Mouse (Mus musculus) inflammation-experienced regulatory T-cells, adult 6 months (primary cell): ENCODE results near the gene Dnajc1. TPM values are rescaled to one million over a fixed set of nuclear protein-coding genes. Genes with fewer than 3 reads are reported as not detected.

ENCODE experiments used
- ATAC-seq: one replicate; pipeline ENCODE4 v1.8.0; 2017
- polyA plus RNA-seq, 3 experiments: library from polyadenylated mRNA; unstranded; fragments of 100-300 nt; shearing (Covaris generic); gene quantifications; one replicate each; pipeline ENCODE4 v1.2.1; 2017

Gene Dnajc1
- 10 to 100 TPM; 23.5 to 38.2 (median 26.8) TPM for polyA plus RNA-seq

DNA sequence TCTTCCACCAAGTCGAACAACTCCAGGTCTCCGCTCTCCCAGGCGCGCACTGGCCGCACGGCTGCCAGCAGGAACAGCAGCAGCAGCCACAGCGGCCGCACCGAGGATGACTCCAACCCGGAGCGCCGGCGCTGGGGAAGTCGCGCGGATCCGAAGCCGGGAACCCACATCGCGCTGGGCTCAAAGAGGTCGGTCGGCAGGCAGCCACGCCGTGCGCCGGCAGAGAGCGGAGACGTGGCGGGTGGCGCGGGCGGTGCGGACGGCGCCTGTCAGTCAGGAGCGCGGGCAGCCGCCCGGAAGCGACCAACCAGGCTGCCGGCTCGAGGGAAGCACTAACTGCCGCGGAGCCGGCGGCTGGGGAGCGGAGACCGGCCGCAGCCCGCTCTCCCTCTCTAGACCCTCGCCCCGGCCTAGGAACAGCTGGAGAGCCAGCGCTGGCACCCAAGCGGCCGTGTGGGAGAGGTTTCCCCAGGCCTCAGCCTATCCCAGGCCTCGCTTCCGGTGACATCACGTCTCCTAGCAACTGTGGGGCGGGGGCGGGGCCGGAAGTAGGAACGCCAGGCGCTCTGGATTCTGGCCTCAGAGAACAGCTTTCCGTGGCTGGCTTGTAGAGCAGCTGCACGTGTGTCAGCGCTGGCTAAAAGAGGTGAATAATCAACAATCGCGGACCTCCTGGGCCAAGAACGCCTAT is at the start of gene Dnajc1:
Dnajc1 (minus strand) TSS at position 500 of the 691 bp plus-strand sequence.
- peak; percentile 95 for ATAC-seq

DNA sequence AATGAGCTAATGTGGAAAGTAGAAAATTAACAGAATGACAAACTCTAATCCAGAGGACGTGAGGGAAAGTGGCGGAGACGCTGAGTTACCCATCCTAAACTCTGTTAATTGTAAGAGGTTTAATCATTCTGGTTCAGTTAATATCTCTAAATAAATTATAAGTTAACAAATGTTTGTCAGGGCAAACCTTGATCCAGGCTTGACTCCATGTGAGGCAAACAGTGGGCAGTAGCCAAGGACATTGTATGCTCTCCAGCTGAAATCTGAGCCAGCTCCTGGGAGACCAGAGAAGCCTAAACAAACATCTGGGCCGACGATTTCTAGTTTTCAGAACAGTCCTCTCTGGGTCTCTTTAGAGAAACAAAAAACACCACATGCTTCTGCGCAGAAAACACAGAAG is 49.2 kb upstream of the Dnajc1 start:
- no peak for ATAC-seq

DNA sequence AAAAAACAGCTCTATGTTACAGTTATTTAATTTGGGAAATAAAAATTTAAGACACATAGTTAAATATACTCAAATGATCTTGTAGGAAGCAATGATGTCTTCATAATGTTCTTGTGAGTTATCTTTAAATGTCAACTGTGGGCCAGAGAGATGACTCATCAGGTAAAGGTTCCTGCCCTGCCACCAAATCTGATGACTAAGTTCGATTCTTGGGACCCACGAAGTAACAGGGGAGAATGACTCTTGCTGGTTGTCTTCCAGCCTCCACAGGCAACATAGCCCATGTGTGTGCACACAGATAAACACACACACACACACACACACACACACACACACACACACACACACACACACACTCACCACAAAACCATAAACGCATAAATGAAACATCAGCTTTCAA is 22.6 kb upstream of the Dnajc1 start:
- peak; percentile 58 for ATAC-seq

DNA sequence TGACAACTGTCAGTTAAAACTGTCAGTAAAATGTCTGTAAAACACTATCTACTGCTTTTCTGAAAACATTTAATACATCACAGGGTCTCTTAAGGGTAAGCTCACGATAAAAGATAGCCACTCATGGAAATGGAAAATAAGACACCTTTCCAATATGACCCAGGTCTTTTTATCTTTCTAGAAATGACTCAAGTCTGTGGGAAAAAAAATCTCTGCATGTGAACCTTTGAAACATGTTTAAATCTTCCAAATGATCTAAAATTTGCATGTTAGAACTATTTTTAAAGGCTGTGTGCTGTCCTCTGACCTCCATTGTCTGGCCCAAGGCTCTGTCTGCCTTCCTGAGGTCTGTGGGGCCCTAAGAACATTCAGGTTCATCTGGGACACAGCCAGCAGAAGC is 11.0 kb upstream of the Dnajc1 start:
- ATAC-seq: no peak

DNA sequence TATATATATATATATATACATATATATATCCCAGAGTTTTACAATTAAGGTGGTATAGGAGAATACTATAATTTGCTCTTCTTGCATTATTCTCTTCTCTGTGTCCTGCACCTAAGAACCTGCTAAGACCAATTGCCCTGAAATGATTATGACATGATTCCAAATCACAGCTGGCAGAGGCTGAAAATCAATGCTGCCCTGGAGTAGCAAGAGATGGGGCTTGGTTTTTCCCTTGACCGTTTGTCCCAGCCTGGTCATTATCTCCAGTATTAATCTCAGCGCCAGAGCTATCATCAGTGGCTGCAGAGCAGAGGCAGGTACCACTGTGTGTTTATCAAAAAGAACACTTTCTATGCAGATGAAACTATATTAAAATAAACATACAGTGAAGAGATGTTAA is 9.1 kb upstream of the Dnajc1 start:
- ATAC-seq: no peak

DNA sequence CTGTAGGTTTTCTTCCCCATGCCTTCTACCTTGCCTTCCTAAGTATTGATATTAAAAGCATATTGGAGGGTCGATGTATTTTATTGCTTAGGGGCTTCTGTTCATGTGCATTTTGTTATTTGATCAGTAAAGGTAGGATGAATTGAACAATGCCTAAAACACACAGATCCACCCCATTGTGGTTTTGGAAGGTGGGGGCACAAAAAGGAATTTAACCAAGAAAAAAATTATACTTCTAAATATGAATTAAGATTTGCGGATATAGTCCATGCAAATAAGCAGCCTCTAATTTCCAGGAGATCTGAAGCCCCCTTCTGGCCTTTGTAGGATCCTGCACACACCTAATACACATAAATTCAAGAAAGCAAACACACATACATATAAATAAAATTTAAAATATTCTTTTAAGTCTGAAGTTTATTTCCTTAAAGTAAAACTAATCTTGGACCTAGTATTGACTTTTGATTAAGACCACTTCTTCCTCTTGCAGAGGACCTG is 441 bp upstream of the Dnajc1 start:
- ATAC-seq: no peak

DNA sequence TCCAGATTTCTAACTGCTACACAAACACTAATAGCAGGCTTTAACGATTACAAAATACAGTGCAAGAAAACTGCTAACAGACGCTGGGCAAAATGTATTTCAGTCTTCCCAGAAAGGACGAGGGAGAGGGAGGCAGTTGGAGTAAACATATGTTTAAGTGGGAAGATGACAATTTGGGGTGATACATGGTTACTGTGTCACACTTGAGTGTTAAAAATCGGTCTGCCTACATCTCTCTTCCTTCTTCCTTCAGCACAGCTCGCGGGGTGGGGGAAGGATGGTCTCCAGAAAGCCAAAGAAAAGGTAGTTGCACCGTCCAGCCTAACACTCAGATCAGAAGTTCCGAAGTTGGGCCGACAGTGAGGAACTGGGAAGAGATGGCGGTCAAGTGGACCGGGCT is 769 bp downstream of the Dnajc1 start:
- ATAC-seq: peak; percentile 9

DNA sequence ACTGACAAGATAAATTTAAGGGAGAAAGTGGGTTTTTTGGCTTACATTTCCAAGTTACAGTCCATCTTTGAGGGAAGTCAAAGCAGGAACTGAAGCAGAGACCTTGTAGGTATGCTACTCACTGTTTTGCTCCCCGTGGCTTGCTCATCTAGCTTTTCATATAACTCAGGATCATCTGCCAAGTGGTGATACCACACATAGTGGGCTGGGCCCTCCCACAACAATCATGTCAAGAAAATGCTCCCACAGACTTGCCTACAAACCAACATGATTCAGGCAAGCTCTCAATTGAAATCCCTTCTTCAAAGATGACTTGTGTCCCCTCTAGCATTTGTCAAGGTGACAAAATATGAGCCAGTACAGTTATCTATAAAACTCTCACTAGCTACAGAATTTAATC is 3.0 kb downstream of the Dnajc1 start:
- no peak for ATAC-seq

DNA sequence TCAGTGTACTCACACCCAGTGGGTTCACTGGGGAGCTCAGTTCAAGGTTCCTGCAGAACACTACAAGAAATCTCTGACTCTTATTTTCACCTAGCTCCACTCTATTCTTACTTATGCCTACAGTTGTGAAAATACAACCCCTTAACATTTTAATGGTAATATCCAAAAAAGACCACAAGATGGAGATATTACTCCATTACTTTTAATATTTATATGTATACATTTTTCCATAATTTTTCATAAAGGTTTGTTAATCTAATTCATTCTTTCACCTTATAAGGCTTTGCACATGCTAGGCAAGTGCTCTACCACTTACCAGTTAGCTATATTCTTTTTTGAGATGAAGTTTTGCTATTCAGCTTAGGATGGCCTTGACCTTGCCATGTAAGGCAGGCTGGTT is 11.0 kb downstream of the Dnajc1 start:
- ATAC-seq: peak; percentile 48

DNA sequence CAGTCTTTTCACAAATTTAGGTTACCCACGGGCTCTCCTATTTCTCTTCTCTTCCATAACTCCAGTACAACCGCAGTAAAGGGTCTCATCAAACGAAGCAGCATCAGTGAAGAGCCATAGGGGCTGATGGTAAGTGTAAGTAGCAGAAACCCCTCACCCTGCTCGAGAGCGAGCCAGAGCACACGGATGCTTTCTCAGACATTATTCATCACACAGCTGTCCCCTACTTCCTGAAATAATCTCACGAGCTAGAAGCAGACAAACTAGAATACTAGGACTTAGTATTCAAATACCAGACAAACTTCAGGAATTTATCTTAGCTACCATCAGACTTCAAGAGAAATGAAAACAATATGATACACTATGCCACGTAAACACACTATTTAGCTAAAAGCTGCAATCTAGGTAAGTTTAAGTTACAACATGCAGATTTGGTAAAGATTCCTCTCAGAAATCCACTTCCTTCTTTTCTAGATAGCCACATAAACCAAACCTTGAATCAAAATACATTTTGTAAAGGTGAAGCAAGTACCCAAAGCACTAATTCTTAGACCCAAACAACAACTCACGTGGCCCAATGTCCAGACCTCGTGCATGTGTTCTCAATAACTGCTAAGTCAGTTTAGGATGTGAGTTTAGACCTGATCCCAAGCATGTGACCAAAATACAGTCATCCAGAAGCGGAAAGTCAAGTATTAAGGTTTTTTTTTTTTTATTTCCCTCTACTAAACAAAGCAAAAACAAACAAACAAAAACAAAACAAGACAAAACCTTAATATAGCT is 20.0 kb downstream of the Dnajc1 start:
- no peak for ATAC-seq

DNA sequence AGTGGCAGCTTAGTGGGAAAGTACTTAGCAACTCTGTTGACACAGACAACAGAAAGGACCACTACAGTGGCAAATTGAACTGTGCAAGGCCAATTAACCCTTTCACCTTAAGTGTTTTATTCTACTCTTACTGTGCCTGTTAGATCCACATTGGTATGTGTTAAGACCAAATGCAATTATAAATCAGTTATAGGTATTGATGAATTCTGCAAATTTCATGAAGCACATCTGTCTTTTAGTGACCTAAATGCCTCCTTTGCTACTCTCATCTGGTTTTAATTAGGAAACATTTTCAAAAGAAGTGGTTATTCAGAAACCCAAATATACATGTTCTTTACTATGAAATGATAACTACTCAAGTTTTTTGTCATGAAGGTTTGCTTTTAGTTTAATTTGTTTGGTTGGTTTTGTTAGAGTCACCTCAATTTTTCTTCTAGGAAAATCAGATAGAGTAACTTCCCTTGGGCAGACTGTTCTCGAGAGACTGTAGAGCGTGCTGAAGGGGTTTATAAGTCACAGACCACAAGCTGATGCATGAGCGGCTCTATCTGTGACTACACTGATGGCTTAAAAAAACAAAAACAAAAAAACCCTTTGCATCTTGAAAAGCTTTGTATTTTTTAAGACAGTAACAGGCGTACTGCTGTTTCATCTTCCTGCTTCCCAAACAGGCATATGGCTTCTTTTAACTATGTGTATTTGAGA is 21.7 kb downstream of the Dnajc1 start:
- no peak for ATAC-seq

DNA sequence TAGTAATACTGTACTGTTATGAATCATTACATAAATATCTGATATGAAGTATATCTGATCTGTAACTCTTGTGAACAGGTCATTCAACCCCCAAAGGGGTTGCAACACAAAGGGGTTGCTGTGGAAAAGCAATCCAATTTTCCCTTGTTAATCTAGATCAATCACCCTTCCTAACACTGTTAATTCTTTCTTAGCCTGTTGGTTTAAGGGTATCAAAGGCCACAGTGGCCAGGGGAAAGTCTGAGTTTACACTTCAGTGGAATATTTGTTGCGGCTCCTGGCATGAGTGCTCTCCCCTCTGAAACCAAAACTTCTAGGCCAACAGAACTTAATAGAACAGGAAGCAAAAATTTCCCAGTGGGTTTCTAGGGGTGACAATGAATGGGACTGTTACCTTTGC is 28.2 kb downstream of the Dnajc1 start:
- ATAC-seq: no peak

DNA sequence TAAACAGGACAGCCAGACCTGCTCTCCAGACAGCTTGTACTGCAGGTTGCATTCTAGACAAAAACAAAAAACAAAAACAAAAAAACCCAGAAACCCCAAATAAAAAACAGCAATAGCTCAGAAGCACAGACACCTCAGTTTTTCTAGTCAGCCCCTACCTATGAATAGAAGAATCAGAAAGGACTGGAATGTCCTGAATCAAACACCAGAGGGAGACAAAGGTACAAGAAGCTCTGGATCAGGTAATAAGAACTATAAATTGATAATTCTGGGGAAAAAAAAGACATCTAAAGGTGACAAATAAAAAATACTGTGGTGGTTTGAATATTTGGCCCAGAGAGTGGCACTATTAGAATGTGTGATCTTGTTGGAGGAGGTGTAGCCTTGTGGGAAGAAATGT is 37.3 kb downstream of the Dnajc1 start:
- ATAC-seq: no peak

DNA sequence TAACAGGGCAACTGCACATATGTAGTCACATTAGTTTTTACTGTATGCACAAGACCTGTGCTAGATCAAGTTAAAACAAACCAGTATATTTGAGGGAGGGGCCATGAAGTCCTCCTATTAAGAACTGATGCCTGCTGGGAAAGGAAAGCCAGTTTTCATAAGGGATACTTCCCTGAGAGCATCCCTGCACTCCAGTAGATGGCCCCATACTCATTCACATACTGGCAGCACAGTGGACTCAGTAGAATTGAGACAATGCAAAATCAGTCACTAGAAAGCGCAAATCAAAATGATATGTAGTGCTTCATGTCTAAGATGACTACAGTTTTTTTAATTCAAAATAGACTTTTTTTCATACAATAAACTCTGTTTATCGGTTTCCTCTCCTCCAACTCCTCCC is 40.0 kb downstream of the Dnajc1 start:
- no peak for ATAC-seq

DNA sequence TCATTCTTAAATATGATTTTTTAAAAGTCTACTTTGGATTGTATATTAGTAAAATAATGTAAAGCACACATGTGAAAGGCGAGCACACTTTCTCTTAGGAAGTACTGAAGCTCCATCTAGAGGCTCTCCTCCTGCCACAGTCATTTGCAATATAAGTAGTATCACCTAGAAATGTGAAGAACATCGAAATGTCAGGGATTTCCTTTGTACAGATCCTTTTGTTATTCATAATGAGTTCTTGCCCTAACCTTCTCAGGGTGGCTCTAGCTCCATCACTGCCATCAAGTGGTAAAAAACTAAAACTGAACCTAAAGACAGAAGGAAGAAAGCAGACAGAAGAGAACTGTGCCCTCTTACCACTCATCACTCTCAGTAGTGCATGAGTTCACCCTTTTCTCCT is 49.2 kb downstream of the Dnajc1 start:
- peak; percentile 89 for ATAC-seq

DNA sequence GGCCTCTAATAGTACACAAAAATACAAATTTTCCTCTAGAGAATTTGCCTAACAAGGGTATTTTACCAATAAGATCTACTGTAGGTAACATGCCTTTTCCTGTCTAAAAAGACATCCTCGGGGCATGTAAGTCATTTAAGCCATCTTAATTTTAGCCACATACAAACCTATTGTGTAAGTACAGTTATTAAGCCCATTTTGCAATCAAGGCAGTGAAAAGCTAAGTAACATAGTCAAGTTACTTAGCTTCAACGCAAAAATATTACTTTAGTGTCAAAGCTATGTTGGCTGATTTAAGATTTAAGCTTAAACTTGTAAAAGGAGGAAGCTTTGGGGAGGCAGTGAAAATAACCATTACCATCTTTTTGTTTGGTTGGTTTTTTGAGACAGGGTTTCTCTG is 74.0 kb downstream of the Dnajc1 start:
- no peak for ATAC-seq

DNA sequence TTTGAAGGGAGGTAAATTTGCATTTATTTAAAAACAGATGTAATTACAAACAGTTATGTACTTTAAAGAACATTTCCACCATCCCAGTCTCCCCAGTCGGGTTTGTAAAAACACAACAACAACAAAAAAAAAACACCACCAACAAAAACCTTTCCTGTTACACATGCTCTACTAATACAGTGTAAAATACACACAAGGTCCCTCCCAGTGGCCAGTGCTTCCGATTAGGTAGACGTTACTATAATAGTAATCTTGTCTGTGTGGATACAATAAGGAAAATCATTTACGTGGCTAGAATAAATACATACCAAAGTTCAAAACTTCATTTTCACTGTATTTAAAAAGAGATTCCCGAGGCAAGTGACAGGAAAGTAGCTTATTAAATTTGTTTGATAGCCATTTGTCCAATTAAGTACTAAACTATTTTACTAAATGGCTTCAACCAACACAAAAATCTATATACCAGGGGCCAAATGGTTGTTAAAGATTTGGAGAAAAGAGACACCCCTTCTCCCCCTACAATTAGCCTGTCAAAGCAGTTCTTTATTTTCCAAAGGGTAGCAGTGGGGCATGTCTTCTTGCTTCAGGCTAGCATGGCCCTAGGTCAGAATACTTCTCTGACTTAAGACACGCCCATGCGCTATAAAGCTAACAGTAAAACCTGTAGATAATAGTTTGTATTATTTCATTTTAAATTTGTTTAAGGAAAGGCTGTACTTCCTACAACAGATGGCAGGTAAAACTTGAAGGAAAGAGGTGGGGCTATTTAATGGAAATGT is 74.9 kb downstream of the Dnajc1 start:
- no peak for ATAC-seq

DNA sequence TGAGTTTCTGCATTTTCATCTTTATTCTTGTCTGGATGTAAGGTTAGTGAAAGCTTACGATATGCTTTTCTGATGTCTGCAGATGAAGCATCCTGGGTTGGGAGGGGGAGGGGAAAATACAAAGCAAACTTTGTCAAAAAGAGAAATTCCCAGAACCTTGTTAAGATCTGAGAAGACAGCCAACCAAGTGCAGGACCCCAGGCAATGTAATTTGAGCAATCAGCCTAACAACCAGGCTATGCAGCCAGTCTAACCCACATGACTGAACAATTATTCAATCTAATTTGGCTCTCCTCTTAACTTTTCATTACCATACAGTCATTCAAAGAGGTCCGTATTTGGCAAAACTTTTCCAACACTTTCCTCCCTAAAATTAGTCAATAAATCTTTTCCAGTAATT is 75.7 kb downstream of the Dnajc1 start:
- ATAC-seq: no peak

DNA sequence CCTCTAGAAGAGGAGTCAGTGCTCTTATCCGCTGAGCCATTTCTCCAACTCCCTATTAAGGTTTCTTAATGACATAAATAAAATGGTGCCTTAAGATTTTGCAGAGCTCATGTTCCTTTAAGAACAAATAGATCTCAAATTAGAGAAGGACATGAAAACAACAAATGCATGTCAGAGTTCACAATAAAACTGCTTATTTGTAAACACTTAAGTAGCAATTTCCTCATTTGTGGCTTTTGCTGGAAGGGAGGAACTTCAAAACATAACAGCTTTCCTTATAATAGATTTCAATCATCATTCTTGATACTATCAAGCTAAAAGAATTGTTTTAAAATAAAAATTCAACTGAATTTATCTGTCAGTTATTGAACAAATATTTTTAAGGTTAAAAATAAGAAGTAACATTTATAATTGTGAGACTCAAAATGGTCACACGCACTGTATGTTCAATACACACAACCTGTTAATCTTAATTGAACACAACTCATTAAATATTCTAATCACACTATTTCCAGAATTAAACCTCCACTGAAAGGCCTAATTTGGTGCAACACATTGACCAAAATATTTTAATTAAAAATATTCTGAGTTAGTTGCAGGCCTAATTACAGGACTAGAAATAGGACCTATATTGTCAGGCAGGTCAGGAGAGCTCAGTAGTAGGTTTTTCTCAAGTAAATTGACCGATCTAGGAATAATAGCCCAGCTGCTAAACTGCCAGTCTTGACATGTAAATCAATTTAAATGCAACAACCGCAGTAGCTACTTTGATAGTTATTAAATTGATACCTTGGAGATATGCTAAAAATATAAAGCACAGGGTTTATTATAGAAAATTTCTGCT is 82.1 kb downstream of the Dnajc1 start:
- no peak for ATAC-seq

DNA sequence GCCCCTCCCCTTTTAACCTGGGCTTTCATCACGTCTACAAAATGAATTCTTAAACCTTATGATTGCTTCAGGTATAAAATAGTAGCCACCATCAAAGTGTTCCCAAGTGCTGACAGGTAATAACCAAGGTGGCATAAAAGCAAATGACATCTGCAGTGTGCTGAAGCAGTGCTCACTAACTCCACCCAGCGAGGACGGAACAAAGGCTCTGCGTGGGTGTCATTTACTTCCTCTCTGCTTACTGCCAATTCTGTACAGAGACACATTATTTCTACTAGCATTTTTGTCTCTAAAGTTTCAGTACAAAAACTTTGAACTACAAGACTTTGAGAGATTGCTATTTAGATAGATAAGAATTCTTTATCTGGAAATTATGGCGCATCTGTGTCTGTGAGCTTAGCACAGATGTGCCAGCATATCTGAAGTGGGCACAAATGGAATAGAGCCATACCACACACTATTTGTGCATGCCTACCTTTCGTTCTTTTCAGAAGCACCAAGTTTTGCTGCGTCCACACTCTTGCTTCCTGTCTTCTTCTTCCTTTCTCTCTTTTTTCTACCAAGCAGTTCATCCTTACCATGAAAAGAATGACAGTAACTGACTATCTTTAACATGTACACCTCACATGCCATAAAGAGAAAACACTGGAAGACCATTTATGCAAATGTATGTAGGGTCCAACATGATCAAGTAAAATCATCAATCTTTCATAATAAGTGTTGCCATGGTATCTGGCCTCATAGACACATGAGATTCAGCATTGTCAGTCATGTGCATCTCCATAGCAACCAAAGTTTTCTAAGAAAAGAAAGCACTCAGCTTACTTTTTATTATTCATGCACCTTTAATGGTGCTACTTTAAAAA is 85.0 kb downstream of the Dnajc1 start:
- ATAC-seq: peak; percentile 93

DNA sequence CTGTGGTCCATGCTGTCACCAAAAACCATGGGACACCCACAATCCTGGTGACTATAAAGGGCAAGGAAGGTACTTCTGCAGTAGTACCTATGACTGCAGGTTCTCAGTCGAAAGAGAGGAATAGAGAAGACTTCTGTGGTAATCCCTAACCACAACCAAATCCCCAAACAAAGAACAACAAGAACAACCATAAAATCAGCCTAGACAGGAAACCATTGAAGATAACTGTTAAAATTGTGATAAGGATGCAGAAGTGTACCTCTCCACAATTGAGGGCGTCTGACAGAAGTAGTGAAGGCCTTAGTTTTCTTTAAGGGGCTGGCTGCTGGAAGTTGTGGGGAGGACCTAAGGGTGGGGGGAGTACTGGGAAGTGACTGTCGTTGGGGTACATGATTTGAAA is 91.7 kb downstream of the Dnajc1 start:
- ATAC-seq: no peak
